Mouse (Mus musculus): ENCODE data around the gene Ubiad1. TPM values are rescaled to one million over a fixed set of nuclear protein-coding genes. Genes with fewer than 3 reads are reported as not detected.

Gene Ubiad1
- polyA plus RNA-seq, 1 experiment, result 12.9 TPM

- WGBS, result 84% methylated on average over 5 of the region's 5 CpGs
- DNase-seq (ENCODE audit: low read depth, low spot score), result no peak
Measured at GRCm38 (mm10) chr4:148455477-148456025, 11.0 kb upstream of the Ubiad1 start.

- WGBS, result 93% methylated on average over 11 of the region's 11 CpGs
- DNase-seq (ENCODE audit: low read depth, low spot score), result no peak
Measured at GRCm38 (mm10) chr4:148453707-148454106, 9.1 kb upstream of the Ubiad1 start.

GRCm38 (mm10) chr4:148448853-148449245, 4.3 kb upstream of the Ubiad1 start:
- under 1% methylated on average over 15 of the region's 15 CpGs for WGBS
- no peak for DNase-seq (ENCODE audit: low read depth, low spot score)

GRCm38 (mm10) chr4:148448179-148448852, 3.7 kb upstream of the Ubiad1 start, which contains the start of gene Mtor:
TSS of gene Mtor (plus strand) at chr4:148448611.
- peak; percentile 97 for DNase-seq (ENCODE audit: low read depth, low spot score)
- WGBS, result under 1% methylated on average over 56 of the region's 56 CpGs

GRCm38 (mm10) chr4:148442598-148442997, 2.0 kb downstream of the Ubiad1 start:
- 91% methylated on average over 7 of the region's 7 CpGs for WGBS
- DNase-seq (ENCODE audit: low read depth, low spot score), result no peak

GRCm38 (mm10) chr4:148441931-148442330, 2.6 kb downstream of the Ubiad1 start:
- DNase-seq (ENCODE audit: low read depth, low spot score), result no peak
- 91% methylated on average over 5 of the region's 5 CpGs for WGBS

GRCm38 (mm10) chr4:148435657-148436330, 8.8 kb downstream of the Ubiad1 start:
- no peak for DNase-seq (ENCODE audit: low read depth, low spot score)
- WGBS, result 77% methylated on average over 6 of the region's 6 CpGs

- 92% methylated on average over 3 of the region's 3 CpGs for WGBS
- no peak for DNase-seq (ENCODE audit: low read depth, low spot score)
Measured at GRCm38 (mm10) chr4:148435106-148435505, 9.5 kb downstream of the Ubiad1 start.

- WGBS, result 86% methylated on average over 4 of the region's 4 CpGs
- DNase-seq (ENCODE audit: low read depth, low spot score), result no peak
Measured at GRCm38 (mm10) chr4:148434554-148434953, 10.0 kb downstream of the Ubiad1 start.

GRCm38 (mm10) chr4:148433813-148434212, 10.8 kb downstream of the Ubiad1 start:
- 66% methylated on average over 5 of the region's 5 CpGs for WGBS
- DNase-seq (ENCODE audit: low read depth, low spot score), result no peak

- 89% methylated on average over 18 of the region's 18 CpGs for WGBS
- DNase-seq (ENCODE audit: low read depth, low spot score), result no peak
Measured at GRCm38 (mm10) chr4:148433336-148433735, 11.2 kb downstream of the Ubiad1 start.

GRCm38 (mm10) chr4:148432488-148432887, 12.1 kb downstream of the Ubiad1 start:
- no peak for DNase-seq (ENCODE audit: low read depth, low spot score)
- 64% methylated on average over 4 of the region's 4 CpGs for WGBS

- 81% methylated on average over 11 of the region's 11 CpGs for WGBS
- no peak for DNase-seq (ENCODE audit: low read depth, low spot score)
Measured at GRCm38 (mm10) chr4:148430880-148431519, 13.6 kb downstream of the Ubiad1 start.

GRCm38 (mm10) chr4:148429686-148430085, 14.9 kb downstream of the Ubiad1 start:
- 26% methylated on average over 6 of the region's 6 CpGs for WGBS
- DNase-seq (ENCODE audit: low read depth, low spot score), result no peak

GRCm38 (mm10) chr4:148429121-148429520, 15.4 kb downstream of the Ubiad1 start:
- 81% methylated on average over 11 of the region's 11 CpGs for WGBS
- no peak for DNase-seq (ENCODE audit: low read depth, low spot score)

GRCm38 (mm10) chr4:148428544-148428943, 16.0 kb downstream of the Ubiad1 start:
- WGBS, result 76% methylated on average over 5 of the region's 5 CpGs
- no peak for DNase-seq (ENCODE audit: low read depth, low spot score)

- DNase-seq (ENCODE audit: low read depth, low spot score), result no peak
- WGBS, result 81% methylated on average over 10 of the region's 10 CpGs
Measured at GRCm38 (mm10) chr4:148426950-148427850, 17.4 kb downstream of the Ubiad1 start.

GRCm38 (mm10) chr4:148417559-148417958, 27.0 kb downstream of the Ubiad1 start:
- DNase-seq (ENCODE audit: low read depth, low spot score), result no peak
- WGBS, result 36% methylated on average over 6 of the region's 6 CpGs

GRCm38 (mm10) chr4:148417074-148417526, 27.5 kb downstream of the Ubiad1 start:
- 51% methylated on average over 11 of the region's 11 CpGs for WGBS

More at GRCm38 (mm10) chr4:148417074-148417526, 27.5 kb downstream of the Ubiad1 start:
- DNase-seq (ENCODE audit: low read depth, low spot score), result no peak
